Mouse (Mus musculus) hindlimb bud, embryonic 11.5 days (tissue): ENCODE measurements around the gene Cntnap1.

Source experiments
- DNase-seq: peaks from one replicate; pipeline ENCODE4 v3.0.0-alpha.2; 2012; ENCODE audit warnings: low read depth, low spot score; ENCODE audit errors: extremely low spot score

The Cntnap1 gene

GRCm38 (mm10) chr11:101182771-101183517 is 12.6 kb downstream of the Cntnap1 start:
- DNase-seq: no peak

GRCm38 (mm10) chr11:101184984-101185383 is 14.7 kb downstream of the Cntnap1 start:
- DNase-seq: no peak

GRCm38 (mm10) chr11:101185441-101185840 is 15.1 kb downstream of the Cntnap1 start:
- no peak for DNase-seq

- DNase-seq: no peak
Measured at GRCm38 (mm10) chr11:101186526-101187247, 16.4 kb downstream of the Cntnap1 start.

- DNase-seq: no peak
Measured at GRCm38 (mm10) chr11:101187541-101187940, 17.2 kb downstream of the Cntnap1 start.

GRCm38 (mm10) chr11:101188166-101188805 is 18.0 kb downstream of the Cntnap1 start:
- no peak for DNase-seq

GRCm38 (mm10) chr11:101189495-101190180 is 19.3 kb downstream of the Cntnap1 start:
- DNase-seq: no peak

- no peak for DNase-seq
Measured at GRCm38 (mm10) chr11:101190181-101190912, 20.0 kb downstream of the Cntnap1 start.

GRCm38 (mm10) chr11:101190913-101191907 is 20.9 kb downstream of the Cntnap1 start:
- DNase-seq: no peak

GRCm38 (mm10) chr11:101191919-101192470 is 21.7 kb downstream of the Cntnap1 start:
- DNase-seq: no peak

- no peak for DNase-seq
Measured at GRCm38 (mm10) chr11:101192646-101193045, 22.3 kb downstream of the Cntnap1 start.

GRCm38 (mm10) chr11:101193076-101193475 is 22.8 kb downstream of the Cntnap1 start:
- no peak for DNase-seq

- no peak for DNase-seq
Measured at GRCm38 (mm10) chr11:101194137-101194536, 23.8 kb downstream of the Cntnap1 start.

GRCm38 (mm10) chr11:101194643-101195042 is 24.3 kb downstream of the Cntnap1 start:
- no peak for DNase-seq

- DNase-seq: no peak
Measured at GRCm38 (mm10) chr11:101195101-101195500, 24.8 kb downstream of the Cntnap1 start.

- DNase-seq: no peak
Measured at GRCm38 (mm10) chr11:101195571-101195970, 25.2 kb downstream of the Cntnap1 start.

GRCm38 (mm10) chr11:101196175-101196574 is 25.9 kb downstream of the Cntnap1 start:
- no peak for DNase-seq

GRCm38 (mm10) chr11:101199555-101199954 is 29.2 kb downstream of the Cntnap1 start:
- no peak for DNase-seq

- no peak for DNase-seq
Measured at GRCm38 (mm10) chr11:101200986-101201385, 30.7 kb downstream of the Cntnap1 start.
